Mouse (Mus musculus): ENCODE results near the gene Olfr535.
"Not testable (repeated sequence)": the region's sequence is repeated elsewhere in the genome, so short reads cannot be mapped to it uniquely, and the experiment has no call there.

The Olfr535 gene
- long read RNA-seq, experiment 1: 0 reads
- long read RNA-seq, experiment 2: 0 reads

- intact Hi-C loops (cut with DNase I): no loop called here
Observed at GRCm38 (mm10) chr7:140483916-140484315, at the start of gene Olfr535. Gene Olfr535, plus strand, starts transcription at chr7:140484216.

- intact Hi-C loops (cut with DNase I): no loop called here
Observed at GRCm38 (mm10) chr7:140443141-140443540, 40.9 kb upstream of the Olfr535 start.

GRCm38 (mm10) chr7:140463070-140463469 is 20.9 kb upstream of the Olfr535 start, which contains the start of gene Olfr533:
Gene Olfr533, plus strand, starts transcription at chr7:140463370.
- intact Hi-C loops (cut with DNase I): not testable (repeated sequence)

GRCm38 (mm10) chr7:140477886-140478285 is 6.1 kb upstream of the Olfr535 start:
- intact Hi-C loops (cut with DNase I): no loop called here

GRCm38 (mm10) chr7:140478733-140479132 is 5.3 kb upstream of the Olfr535 start:
- intact Hi-C loops (cut with DNase I): no loop called here

GRCm38 (mm10) chr7:140488981-140489380 is 5.0 kb downstream of the Olfr535 start:
- intact Hi-C loops (cut with DNase I): no loop called here

- intact Hi-C loops (cut with DNase I): no loop called here
Observed at GRCm38 (mm10) chr7:140494231-140494630, 10.2 kb downstream of the Olfr535 start.

GRCm38 (mm10) chr7:140494702-140495101 is 10.7 kb downstream of the Olfr535 start:
- intact Hi-C loops (cut with DNase I): no loop called here

GRCm38 (mm10) chr7:140507346-140508021 is 23.5 kb downstream of the Olfr535 start, which contains the start of gene Olfr536:
Gene Olfr536, minus strand, starts transcription at chr7:140507396.
- intact Hi-C loops (cut with DNase I): not testable (repeated sequence)

- intact Hi-C loops (cut with DNase I): no loop called here
Observed at GRCm38 (mm10) chr7:140539746-140540145, 55.7 kb downstream of the Olfr535 start.
